Mouse (Mus musculus): ENCODE results near the gene Pxt1. TPM values are rescaled to one million over a fixed set of nuclear protein-coding genes. Genes with fewer than 3 reads are reported as not detected.
"Not testable (repeated sequence)": the region's sequence is repeated elsewhere in the genome, so short reads cannot be mapped to it uniquely, and the experiment has no call there.

Gene Pxt1
- polyA plus RNA-seq (2014; fragmentation: Nextera tagmentation; extraction: Ambion mirVana): not detected in 2 replicates

DNA sequence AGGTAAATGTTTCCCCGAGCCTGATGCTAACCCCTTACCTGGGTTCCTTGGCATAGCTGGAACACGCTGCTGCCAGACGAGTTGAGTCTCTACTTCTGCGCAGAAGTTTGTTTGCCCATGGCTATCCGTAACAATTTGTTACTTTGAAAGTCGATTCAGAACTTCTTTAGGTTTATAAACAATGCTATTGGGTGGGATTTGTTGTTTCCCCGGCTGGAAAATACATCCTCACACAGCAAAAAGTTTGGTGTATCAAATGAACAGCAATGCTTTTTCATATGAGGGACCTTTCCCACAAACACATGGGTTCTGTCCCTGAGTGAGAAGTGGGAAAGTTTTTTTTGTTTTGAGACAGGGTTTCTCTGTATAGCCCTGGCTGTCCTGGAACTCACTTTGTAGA is at the start of gene Pxt1:
Pxt1 (minus strand) TSS at position 101 of the 400 bp plus-strand sequence.
- no peak within 1 kb of the TSS for H3K27ac ChIP-seq (ENCODE audit: low read depth, low read length)
- H3K4me2 ChIP-seq: no peak within 1 kb of the TSS
- 91% methylated on average over 7 of the region's 7 CpGs for WGBS
- H3K36me3 ChIP-seq (ENCODE audit: control insufficient read depth, insufficient read depth, low read length): no peaks in the 10 kb centered on the region
- ATAC-seq (ENCODE audit: low FRiP score) (no peak), DNase-seq (ENCODE audit: low spot score, missing footprints) (peak; percentile 69)
- H3K9ac ChIP-seq (ENCODE audit: low read length): no peak within 1 kb of the TSS
- no peaks in the 10 kb centered on the region for H3K9me3 ChIP-seq (ENCODE audit: control insufficient read depth, low read length)
- no peak within 1 kb of the TSS for H3K4me3 ChIP-seq (ENCODE audit: low read depth, low read length)
- no peaks in the 10 kb centered on the region for H3K27me3 ChIP-seq (ENCODE audit: control insufficient read depth, insufficient read depth, low read length)
- H3K4me1 ChIP-seq (ENCODE audit: control insufficient read depth, insufficient read depth, low read length): no peaks in the 10 kb centered on the region

DNA sequence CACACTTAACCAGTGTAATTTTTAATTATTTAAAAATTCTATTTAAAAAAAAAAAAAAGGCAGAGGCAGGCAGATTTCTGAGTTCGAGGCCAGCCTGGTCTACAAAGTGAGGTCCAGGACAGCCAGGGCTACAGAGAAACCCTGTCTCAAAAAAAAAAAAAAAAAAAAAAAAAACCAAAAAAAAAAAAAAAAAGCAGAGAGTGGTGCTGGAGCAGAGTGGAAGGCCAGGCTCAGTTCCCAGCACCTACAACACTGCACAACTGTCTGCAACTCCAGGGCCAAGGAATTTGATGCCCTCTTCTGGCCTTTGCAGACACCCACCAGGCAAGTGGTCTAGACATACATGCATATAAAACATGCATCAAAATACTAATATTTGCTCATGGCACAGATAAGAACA is 49.4 kb upstream of the Pxt1 start:
- H3K4me2 ChIP-seq; H3K9ac ChIP-seq (ENCODE audit: low read length); H3K36me3 ChIP-seq (ENCODE audit: control insufficient read depth, insufficient read depth, low read length); H3K27ac ChIP-seq (ENCODE audit: low read depth, low read length); ATAC-seq (ENCODE audit: low FRiP score); DNase-seq (ENCODE audit: low spot score, missing footprints); H3K27me3 ChIP-seq (ENCODE audit: control insufficient read depth, insufficient read depth, low read length); H3K9me3 ChIP-seq (ENCODE audit: control insufficient read depth, low read length); H3K4me3 ChIP-seq (ENCODE audit: low read depth, low read length); H3K4me1 ChIP-seq (ENCODE audit: control insufficient read depth, insufficient read depth, low read length): not testable (repeated sequence)
- 89% methylated on average over 1 of the region's 1 CpGs for WGBS

DNA sequence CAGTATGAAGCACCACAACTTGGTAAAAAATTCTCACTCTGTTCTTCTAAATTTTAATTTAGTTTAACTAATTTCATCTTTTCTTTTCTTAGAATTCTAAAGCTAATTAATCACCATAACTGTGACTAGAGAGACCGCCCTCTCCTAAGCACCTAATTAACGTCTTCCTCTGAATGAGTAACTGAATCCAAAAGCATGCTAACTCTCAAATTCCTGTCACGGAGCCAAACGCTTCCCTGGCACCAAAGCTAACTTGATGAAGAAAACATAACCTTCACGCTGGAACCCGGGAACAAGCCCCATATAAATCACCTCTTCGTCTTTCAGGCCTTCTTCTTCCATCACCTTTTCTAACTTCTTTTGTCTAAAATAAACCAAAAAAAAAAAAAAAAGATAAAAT is 48.5 kb upstream of the Pxt1 start:
- WGBS: 90% methylated on average over 7 of the region's 7 CpGs
- H3K36me3 ChIP-seq (ENCODE audit: control insufficient read depth, insufficient read depth, low read length): peaks cover 11% of the 10 kb centered on the region; the same call in 1 of the 2 replicates
- H3K27me3 ChIP-seq (ENCODE audit: control insufficient read depth, insufficient read depth, low read length): no peaks in the 10 kb centered on the region
- H3K4me3 ChIP-seq (ENCODE audit: low read depth, low read length): no peak overlapping the region
- H3K4me1 ChIP-seq (ENCODE audit: control insufficient read depth, insufficient read depth, low read length): no peaks in the 10 kb centered on the region
- H3K27ac ChIP-seq (ENCODE audit: low read depth, low read length): no peak overlapping the region
- ATAC-seq (ENCODE audit: low FRiP score) (no peak), DNase-seq (ENCODE audit: low spot score, missing footprints) (no peak)
- no peak overlapping the region for H3K4me2 ChIP-seq
- no peak overlapping the region for H3K9ac ChIP-seq (ENCODE audit: low read length)
- no peaks in the 10 kb centered on the region for H3K9me3 ChIP-seq (ENCODE audit: control insufficient read depth, low read length)

DNA sequence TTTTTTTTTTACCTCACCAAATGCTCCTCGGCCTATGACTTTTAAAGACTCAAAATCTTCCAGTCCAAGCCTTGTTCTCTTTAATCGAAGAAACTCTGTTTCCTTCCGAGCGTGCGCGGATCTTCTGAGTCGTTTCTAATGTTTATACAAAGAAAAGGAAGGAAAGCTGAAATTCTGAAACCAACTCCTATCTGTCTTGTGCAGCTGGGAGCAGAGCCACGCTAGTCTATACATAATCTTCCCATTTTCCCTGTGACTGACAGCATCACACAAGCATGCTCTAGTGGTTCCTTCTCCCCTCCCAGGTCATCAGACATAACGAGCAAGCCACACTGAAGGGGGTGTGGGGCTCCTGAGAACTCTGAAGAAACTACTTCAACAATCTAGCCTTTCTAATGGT is 47.6 kb upstream of the Pxt1 start:
- DNase-seq (ENCODE audit: low spot score, missing footprints) (no peak), ATAC-seq (ENCODE audit: low FRiP score) (no peak)
- Histone ChIP-seq H3K4me1 (ENCODE audit: control insufficient read depth, insufficient read depth, low read length) (no peaks in the 10 kb centered on the region), H3K9me3 (ENCODE audit: control insufficient read depth, low read length) (no peaks in the 10 kb centered on the region), H3K4me3 (ENCODE audit: low read depth, low read length) (no peak overlapping the region), H3K36me3 (ENCODE audit: control insufficient read depth, insufficient read depth, low read length) (peaks cover 15% of the 10 kb centered on the region), H3K27ac (ENCODE audit: low read depth, low read length) (no peak overlapping the region), H3K9ac (ENCODE audit: low read length) (no peak overlapping the region), H3K27me3 (ENCODE audit: control insufficient read depth, insufficient read depth, low read length) (no peaks in the 10 kb centered on the region), H3K4me2 (no peak overlapping the region)
- WGBS: 93% methylated on average over 9 of the region's 9 CpGs

DNA sequence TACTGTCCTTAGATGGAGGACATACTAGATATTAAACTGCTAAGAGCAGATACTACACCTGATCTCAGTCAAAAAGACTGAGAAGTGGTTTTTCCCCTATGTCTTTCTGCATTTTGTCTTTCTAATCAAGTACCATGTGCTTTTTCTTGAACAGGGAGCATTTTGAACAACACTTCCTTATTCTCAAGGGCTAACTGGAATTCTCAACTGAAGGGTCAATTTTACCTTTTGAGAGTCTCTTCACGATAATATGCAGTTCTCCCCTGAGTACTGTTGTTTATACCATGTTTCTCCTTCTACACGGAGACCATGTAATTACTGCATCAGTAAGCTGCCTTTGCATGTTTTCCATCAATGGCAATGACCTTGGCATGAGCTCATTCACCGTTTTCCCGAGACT is 46.4 kb upstream of the Pxt1 start:
- Histone ChIP-seq H3K36me3 (ENCODE audit: control insufficient read depth, insufficient read depth, low read length) (peaks cover 17% of the 10 kb centered on the region), H3K9ac (ENCODE audit: low read length) (no peak overlapping the region), H3K27ac (ENCODE audit: low read depth, low read length) (no peak overlapping the region), H3K4me3 (ENCODE audit: low read depth, low read length) (no peak overlapping the region), H3K4me2 (no peak overlapping the region), H3K4me1 (ENCODE audit: control insufficient read depth, insufficient read depth, low read length) (no peaks in the 10 kb centered on the region), H3K9me3 (ENCODE audit: control insufficient read depth, low read length) (no peaks in the 10 kb centered on the region), H3K27me3 (ENCODE audit: control insufficient read depth, insufficient read depth, low read length) (no peaks in the 10 kb centered on the region)
- no peak for ATAC-seq (ENCODE audit: low FRiP score)
- DNase-seq (ENCODE audit: low spot score, missing footprints): no peak
- 94% methylated on average over 4 of the region's 4 CpGs for WGBS

DNA sequence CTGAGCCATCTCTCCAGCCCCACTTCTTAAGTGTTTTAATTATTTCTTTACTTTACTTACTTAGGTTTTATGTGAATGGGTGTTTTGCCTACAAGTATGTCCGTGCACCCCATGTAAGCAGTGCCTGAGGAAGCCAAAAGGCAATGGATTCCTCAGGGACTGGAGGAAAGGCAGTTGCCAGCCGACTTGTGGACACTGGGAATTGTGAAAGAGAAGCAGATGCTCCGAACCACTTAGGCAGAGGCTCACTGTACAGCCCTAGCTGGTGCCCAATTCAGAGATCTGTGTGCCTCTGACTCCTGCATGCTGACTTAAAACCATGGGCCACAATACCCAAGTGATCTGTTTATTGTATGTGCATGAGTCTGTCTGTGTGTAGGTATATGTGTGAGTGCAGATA is 45.4 kb upstream of the Pxt1 start:
- no peak overlapping the region for H3K4me3 ChIP-seq (ENCODE audit: low read depth, low read length)
- H3K27ac ChIP-seq (ENCODE audit: low read depth, low read length): no peak overlapping the region
- DNase-seq (ENCODE audit: low spot score, missing footprints) (no peak), ATAC-seq (ENCODE audit: low FRiP score) (no peak)
- no peaks in the 10 kb centered on the region for H3K27me3 ChIP-seq (ENCODE audit: control insufficient read depth, insufficient read depth, low read length)
- H3K4me2 ChIP-seq: no peak overlapping the region
- H3K36me3 ChIP-seq (ENCODE audit: control insufficient read depth, insufficient read depth, low read length): peaks cover 20% of the 10 kb centered on the region
- no peaks in the 10 kb centered on the region for H3K4me1 ChIP-seq (ENCODE audit: control insufficient read depth, insufficient read depth, low read length)
- H3K9ac ChIP-seq (ENCODE audit: low read length): no peak overlapping the region
- 91% methylated on average over 3 of the region's 3 CpGs for WGBS
- H3K9me3 ChIP-seq (ENCODE audit: control insufficient read depth, low read length): no peaks in the 10 kb centered on the region

DNA sequence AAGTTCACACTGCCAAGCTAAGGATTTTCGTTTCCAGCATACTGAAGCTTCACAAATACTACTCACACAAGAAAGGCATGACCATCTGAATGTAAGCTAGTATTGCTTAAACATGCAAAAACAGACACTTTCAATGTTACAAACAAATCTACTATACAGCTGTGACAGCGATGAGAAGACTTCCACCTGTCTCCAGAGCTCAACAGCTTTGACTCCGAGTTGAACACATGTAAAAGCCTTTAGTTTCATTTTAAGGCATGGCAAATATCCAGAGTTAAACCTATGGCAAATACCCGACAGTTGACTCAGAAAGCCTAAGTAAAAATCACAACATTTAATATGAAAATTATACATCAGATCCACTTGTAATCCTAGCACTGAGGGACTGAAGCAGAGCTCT is 44.7 kb upstream of the Pxt1 start:
- Histone ChIP-seq H3K4me2 (no peak overlapping the region), H3K9me3 (ENCODE audit: control insufficient read depth, low read length) (no peaks in the 10 kb centered on the region), H3K27ac (ENCODE audit: low read depth, low read length) (no peak overlapping the region), H3K27me3 (ENCODE audit: control insufficient read depth, insufficient read depth, low read length) (no peaks in the 10 kb centered on the region), H3K9ac (ENCODE audit: low read length) (no peak overlapping the region), H3K4me3 (ENCODE audit: low read depth, low read length) (no peak overlapping the region), H3K36me3 (ENCODE audit: control insufficient read depth, insufficient read depth, low read length) (peaks cover 20% of the 10 kb centered on the region), H3K4me1 (ENCODE audit: control insufficient read depth, insufficient read depth, low read length) (no peaks in the 10 kb centered on the region)
- ATAC-seq (ENCODE audit: low FRiP score) (no peak), DNase-seq (ENCODE audit: low spot score, missing footprints) (no peak)
- 94% methylated on average over 4 of the region's 4 CpGs for WGBS

DNA sequence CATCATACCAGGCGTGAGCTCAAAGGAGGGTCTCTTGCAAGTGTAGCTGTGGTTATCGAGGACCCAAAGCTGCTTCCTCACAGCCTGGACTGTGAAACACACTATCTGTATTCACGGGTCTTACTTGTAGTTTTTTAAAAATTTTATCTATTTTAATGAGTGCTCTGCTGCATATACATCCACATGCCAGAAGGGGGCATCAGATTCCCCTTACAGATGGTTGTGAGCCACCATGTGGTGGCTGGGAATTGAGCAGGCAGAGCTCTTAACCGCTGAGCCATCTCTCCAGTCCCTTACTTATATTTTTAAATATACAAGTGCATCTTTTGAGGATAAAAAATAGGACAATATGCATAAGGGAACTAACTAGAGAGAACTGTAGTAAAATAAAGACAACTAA is 44.1 kb upstream of the Pxt1 start:
- no peak overlapping the region for H3K4me3 ChIP-seq (ENCODE audit: low read depth, low read length)
- H3K4me2 ChIP-seq: no peak overlapping the region
- H3K36me3 ChIP-seq (ENCODE audit: control insufficient read depth, insufficient read depth, low read length): peaks cover 20% of the 10 kb centered on the region
- H3K27ac ChIP-seq (ENCODE audit: low read depth, low read length): no peak overlapping the region
- no peak overlapping the region for H3K9ac ChIP-seq (ENCODE audit: low read length)
- no peaks in the 10 kb centered on the region for H3K9me3 ChIP-seq (ENCODE audit: control insufficient read depth, low read length)
- H3K4me1 ChIP-seq (ENCODE audit: control insufficient read depth, insufficient read depth, low read length): no peaks in the 10 kb centered on the region
- WGBS: 64% methylated on average over 4 of the region's 4 CpGs
- H3K27me3 ChIP-seq (ENCODE audit: control insufficient read depth, insufficient read depth, low read length): no peaks in the 10 kb centered on the region
- ATAC-seq (ENCODE audit: low FRiP score): no peak
- DNase-seq (ENCODE audit: low spot score, missing footprints): no peak

DNA sequence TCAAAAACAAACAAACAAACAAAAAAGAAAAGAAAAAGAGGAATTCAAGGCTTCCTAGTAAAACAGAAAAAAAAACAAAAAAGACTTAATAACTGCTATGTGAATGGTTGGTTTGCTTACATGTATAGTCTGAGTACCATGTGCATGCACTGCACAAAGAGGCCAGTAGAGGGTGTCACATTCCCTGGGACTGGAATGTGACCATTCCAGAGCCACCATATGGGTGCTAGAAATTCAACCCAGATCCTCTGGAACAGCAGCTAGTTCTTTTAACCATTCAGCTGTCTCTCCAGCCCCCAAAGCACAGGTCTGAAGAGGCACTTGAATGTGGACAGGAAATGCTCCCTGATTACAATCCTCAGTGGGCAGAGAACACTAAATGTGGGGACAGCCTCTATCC is 43.2 kb upstream of the Pxt1 start:
- no peak overlapping the region for H3K27ac ChIP-seq (ENCODE audit: low read depth, low read length)
- H3K27me3 ChIP-seq (ENCODE audit: control insufficient read depth, insufficient read depth, low read length): no peaks in the 10 kb centered on the region
- no peak overlapping the region for H3K4me3 ChIP-seq (ENCODE audit: low read depth, low read length)
- H3K4me1 ChIP-seq (ENCODE audit: control insufficient read depth, insufficient read depth, low read length): no peaks in the 10 kb centered on the region
- no peaks in the 10 kb centered on the region for H3K9me3 ChIP-seq (ENCODE audit: control insufficient read depth, low read length)
- H3K9ac ChIP-seq (ENCODE audit: low read length): no peak overlapping the region
- DNase-seq (ENCODE audit: low spot score, missing footprints) (peak; percentile 91), ATAC-seq (ENCODE audit: low FRiP score) (no peak)
- no peak overlapping the region for H3K4me2 ChIP-seq
- peaks cover 23% of the 10 kb centered on the region for H3K36me3 ChIP-seq (ENCODE audit: control insufficient read depth, insufficient read depth, low read length)
